Mouse (Mus musculus) retina, postnatal 1 day (tissue): ENCODE measurements at regions not wholly inside any gene's neighbourhood (a gene's known extent, or its start where the extent isn't known, plus 50 kb on each side); places are given as distances from the start of the nearest gene placed in this dataset.
A peak's percentile ranks its signal among the peaks of the same experiment; 100 is the strongest.

Experiments
- DNase-seq: peaks from one replicate; pipeline ENCODE4 v3.0.0-alpha.2; 2012

DNA sequence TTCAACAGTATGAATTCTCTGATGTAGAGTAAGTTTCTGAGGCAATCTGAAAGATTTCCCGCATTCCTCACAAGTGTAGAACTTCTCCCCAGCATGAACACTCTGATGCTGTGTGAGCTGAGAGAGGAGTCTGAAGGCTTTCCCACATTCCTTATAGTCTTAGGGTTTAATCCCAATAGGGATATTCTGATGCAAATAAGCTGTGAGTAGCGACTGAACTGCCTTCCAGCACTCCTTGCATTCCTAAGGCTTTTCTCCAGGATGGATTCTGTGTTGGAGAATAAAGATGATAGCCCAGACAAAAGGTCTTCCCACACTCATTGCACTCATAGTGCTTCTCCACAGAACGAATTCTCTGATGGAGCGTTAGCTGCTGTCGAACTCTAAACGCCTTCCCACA lies 152.6 kb upstream of the Api5 start:
- no peak for DNase-seq

DNA sequence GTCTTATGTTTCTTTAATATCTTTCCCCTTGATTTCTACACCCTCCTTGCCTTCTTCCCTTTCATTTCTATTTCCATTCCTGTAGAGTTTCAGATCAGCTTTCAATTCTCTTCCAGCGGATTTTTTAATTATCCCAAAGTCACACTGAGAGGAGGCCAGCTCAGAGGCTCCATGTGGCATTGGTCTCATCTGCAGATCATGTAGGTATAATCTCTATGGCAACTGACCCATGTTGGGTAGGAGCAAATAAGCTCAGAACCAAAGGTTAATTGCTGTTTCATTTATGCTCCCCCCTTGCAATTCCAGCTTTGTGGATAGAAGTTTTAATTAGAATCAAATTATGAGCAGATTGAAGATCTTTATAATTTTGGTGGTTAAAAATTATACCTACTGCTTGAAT lies 149.3 kb upstream of the Api5 start:
- no peak for DNase-seq

DNA sequence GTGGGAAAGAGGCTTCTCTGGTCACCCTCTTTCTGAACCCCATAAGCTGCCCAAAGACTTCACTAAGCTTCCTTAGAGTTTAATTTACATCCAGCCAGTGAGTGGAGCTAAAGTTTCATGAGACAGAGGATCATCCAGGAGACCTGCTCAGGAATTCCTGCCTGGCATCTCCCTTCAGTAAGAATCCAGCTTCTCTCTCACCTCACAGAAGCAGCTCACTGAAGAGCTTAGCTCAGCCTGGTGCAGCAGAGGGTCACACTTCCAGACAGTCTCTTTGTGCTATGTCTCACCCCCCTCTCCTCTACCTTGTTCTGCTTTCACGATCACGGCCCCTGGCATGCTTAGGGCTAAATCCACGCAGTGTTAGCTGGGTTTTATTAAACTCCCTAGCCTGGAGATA lies 133.7 kb upstream of the Api5 start:
- peak; percentile 7 for DNase-seq

DNA sequence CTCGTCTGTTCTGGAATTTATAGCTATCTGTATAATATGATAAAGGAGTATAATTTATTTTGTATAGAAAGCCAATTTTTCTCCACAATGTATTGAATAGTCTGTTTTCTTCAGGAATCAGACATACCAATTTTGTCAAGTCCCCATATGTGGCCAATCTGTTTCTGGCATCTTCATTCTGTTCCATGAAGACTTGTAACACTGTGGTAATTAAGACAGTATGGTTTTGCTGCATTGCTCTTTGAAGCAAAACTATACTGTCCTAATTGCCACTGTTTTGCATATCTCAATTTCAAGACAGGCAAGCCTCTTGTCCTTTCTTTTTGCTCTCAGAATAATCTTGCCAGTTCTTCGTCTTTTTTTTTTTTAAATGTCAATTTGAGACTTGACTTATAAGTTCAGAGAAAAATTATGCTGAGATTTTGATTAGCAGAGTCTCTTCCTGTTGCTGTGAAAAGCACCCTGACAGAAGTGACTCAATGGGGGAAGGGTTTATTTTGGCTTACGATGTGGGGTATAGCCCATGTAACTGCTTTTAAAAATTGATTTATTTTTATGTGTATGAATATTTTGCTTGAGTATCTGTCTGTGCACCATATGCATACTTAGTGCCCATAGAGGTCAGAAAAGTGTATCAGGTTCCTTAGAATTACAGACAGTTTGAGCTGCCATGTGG lies 103.4 kb upstream of the Api5 start:
- DNase-seq = no peak

- no peak for DNase-seq
Observed at GRCm38 (mm10) chr2:94536631-94537030, 98.7 kb upstream of the Api5 start.

DNA sequence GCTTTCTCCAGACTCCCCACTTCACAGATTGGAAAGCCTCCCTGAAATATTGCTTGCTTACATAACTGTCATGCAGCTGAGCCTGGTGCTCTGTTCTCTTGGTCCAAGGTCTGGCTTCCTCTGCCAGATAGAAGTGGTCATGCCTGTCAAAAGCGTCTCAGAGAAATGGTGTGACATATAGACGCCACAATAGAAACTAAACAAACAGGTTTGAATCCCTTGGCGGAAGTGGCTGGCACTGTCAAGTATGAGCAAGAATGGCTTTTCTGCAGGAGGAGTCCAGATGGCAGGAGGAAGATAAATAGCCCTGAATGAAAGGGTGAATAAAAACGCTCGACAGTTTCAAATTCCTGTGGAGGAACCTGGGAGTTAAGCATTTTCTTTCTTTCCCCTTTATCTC lies 93.2 kb upstream of the Api5 start:
- DNase-seq = no peak

DNA sequence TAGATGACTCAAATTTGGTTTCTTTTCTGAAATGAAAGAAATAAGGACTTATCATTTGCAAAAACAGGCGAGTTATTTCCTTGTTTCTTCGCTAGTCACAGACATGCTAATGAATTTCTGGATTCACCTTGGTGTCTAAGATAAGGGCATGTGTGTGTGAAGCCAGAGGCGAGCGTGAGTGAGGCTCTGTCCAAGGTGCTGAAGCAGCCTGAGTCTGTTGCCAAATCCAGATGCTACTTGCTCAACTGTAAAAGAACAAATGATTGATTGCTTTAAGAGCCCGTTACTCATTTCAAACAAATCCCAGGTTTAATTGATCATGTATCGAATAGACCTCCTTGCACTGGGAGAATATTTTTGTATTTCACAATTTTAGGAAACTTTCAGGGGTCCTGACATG lies 86.6 kb upstream of the Api5 start:
- peak; percentile 62 for DNase-seq

DNA sequence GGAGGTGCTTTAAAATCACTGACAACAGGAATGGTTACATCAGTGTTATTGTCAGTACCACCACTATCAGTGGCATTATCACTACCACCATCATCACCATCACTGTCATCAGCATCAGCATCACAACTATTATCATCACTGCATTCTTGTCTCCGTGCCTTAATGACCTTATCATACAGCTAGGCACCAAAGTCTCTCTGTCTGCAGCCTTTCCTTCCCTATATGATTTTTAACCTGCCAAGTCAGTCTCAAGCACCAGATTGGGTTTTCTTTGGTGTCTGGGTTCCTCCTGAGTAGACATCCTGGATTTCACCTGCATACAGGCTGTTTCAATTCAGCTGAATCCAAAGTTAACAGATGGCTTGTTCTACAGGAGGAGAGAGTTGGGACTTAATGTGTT lies 78.9 kb upstream of the Api5 start:
- DNase-seq = no peak

- peak; percentile 22 for DNase-seq
Observed at GRCm38 (mm10) chr2:94512027-94512426, 74.1 kb upstream of the Api5 start.

DNA sequence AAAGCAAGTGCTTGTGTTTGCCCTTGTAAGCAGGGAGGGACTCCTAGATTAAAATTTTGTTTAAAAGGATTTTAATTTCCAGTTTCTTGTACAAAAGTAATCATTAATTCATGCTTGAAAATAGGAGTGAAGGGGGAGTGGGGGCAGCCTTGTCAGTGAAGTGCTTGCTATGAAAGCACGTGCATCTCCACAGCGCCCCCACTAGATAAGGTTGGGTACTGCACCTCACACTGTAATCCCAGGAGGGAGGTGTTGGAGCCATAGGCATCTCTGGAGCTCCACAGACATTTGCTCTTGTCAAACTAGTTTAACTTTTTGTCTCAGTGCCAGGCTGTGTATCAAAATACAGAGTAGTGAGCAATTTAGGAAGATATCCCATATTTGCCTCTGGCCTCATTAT lies 62.7 kb upstream of the Api5 start:
- peak; percentile 21 for DNase-seq

GRCm38 (mm10) chr2:94498516-94498915 lies 60.6 kb upstream of the Api5 start:
- no peak for DNase-seq
